13 mouse cellular contexts compared by ENCODE assay signal in the genomic region with DNA sequence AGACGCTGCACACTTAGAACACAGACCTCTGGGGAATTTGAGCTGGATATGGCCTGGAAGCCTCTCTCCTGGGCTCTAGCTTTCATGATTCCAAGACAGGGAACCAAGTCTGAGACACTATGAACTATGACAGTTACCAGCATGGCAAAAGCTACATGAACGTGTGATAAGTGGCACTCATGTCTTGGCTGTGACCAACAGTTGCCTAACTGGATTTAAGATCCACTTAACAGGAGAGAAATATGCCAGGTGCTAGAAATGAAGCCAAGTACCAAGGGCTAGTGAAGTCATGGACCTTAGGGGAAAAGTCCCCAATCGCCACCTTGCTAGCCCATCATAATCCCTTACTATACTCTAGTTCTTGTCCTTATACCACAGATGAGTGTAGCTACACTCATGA.
"Had no signal": no experiment of that assay in that cellular context is flagged by ENCODE, and none has a peak within 500 bp of the region (broad histone marks: within the 10 kb centered on the region; RNA-seq: fewer than 3 reads in every experiment).

No protein-coding gene starts in this region.

- DNase-seq: liver, embryonic 13.5 days; liver, postnatal 0 days; right cerebral cortex, postnatal 14 days; thymus, adult 2 months; thymus, postnatal 25 days; thymus, postnatal 4 days had no signal

- H3K4me1 ChIP-seq: liver, embryonic 13.5 days; lung, embryonic 15.5 days; midbrain, embryonic 13.5 days; midbrain, embryonic 15.5 days; neural tube, embryonic 12.5 days; stomach, embryonic 15.5 days had no signal

- H3K4me3 ChIP-seq: liver, embryonic 13.5 days; liver, embryonic 15.5 days; lung, embryonic 15.5 days; megakaryocyte, embryonic 14.5 days; midbrain, embryonic 13.5 days; midbrain, embryonic 15.5 days; neural tube, embryonic 12.5 days; stomach, embryonic 15.5 days had no signal
